Comparison of ENCODE assay signal across 23 mouse cellular contexts in genomic region chr3:27158910-27159309, GRCm38 (mm10). TPM values are rescaled to one million over a fixed set of nuclear protein-coding genes. Genes with fewer than 3 reads are reported as not detected.
DNase-seq lines count a peak whose midpoint lies in the region.
"Had no signal": no experiment of that assay in that cellular context is flagged by ENCODE, and none has a peak within 500 bp of the region (broad histone marks: within the 10 kb centered on the region; RNA-seq: fewer than 3 reads in every experiment).

No protein-coding gene starts in this region.

- WGBS in heart, embryonic 10.5 days = 25% methylated on average over 4 of the region's 4 CpGs
- WGBS in embryonic facial prominence, embryonic 10.5 days = 50% methylated on average over 4 of the region's 4 CpGs

- no peaks in the 10 kb centered on the region for H3K36me3 ChIP-seq in heart, embryonic 10.5 days
- H3K36me3 ChIP-seq in embryonic facial prominence, embryonic 10.5 days (replicated peaks) = no peaks in the 10 kb centered on the region
- H3K36me3 ChIP-seq: embryonic facial prominence, embryonic 15.5 days; hindbrain, embryonic 13.5 days; kidney, embryonic 15.5 days; limb, embryonic 10.5 days; liver, embryonic 15.5 days; midbrain, embryonic 12.5 days had no signal

- peak; percentile 76 for DNase-seq in heart, embryonic 10.5 days (ENCODE audit: low spot score)
- no peak for DNase-seq in heart, postnatal 4 days
- DNase-seq in 3T3-L1 (ENCODE audit: low read depth, low spot score) = peak; percentile 24
- DNase-seq in ES-CJ7 (ENCODE audit: low read depth, low spot score) = peak; percentile 72
- DNase-seq in embryonic facial prominence, embryonic 10.5 days (ENCODE audit: low spot score) = peak; percentile 52
- no peak for DNase-seq in urinary bladder, adult 18-20 months (ENCODE audit: low spot score in 2 of 2)
- no peak for DNase-seq in left cerebral cortex, adult 9 months (ENCODE audit: low spot score in 2 of 2)
- DNase-seq in cerebellum, postnatal 4 days (ENCODE audit: low spot score in 2 of 2) = no peak
- DNase-seq: adrenal gland, adult 8-10 months; cerebellum, adult 18-20 months; cerebellum, postnatal 25 days; gastrocnemius, postnatal 36 days; kidney, adult 11 months; kidney, postnatal 4 days; layer of hippocampus, adult 9-11 months; liver had no signal

- no peaks in the 10 kb centered on the region for H3K9me3 ChIP-seq in heart, embryonic 10.5 days
- H3K9me3 ChIP-seq in embryonic facial prominence, embryonic 10.5 days = no peaks in the 10 kb centered on the region
- H3K9me3 ChIP-seq: embryonic facial prominence, embryonic 15.5 days; hindbrain, embryonic 13.5 days; kidney, embryonic 15.5 days; limb, embryonic 10.5 days; liver, embryonic 15.5 days; midbrain, embryonic 12.5 days had no signal

- H3K4me3 ChIP-seq in heart, embryonic 10.5 days = no peak overlapping the region
- H3K4me3 ChIP-seq in embryonic facial prominence, embryonic 10.5 days = no peak overlapping the region
- H3K4me3 ChIP-seq: embryonic facial prominence, embryonic 15.5 days; hindbrain, embryonic 13.5 days; kidney, embryonic 15.5 days; limb, embryonic 10.5 days; liver, embryonic 15.5 days; midbrain, embryonic 12.5 days had no signal

- peaks cover 23% of the 10 kb centered on the region for H3K4me1 ChIP-seq in heart, embryonic 10.5 days
- H3K4me1 ChIP-seq in embryonic facial prominence, embryonic 10.5 days = peaks cover 27% of the 10 kb centered on the region

- H3K27ac ChIP-seq in heart, embryonic 10.5 days = no peak overlapping the region
- H3K27ac ChIP-seq in embryonic facial prominence, embryonic 10.5 days (replicated peaks) = 0 out of 2 replicates have a peak overlapping the region, but pooled peaks have one; percentile 14
- H3K27ac ChIP-seq: embryonic facial prominence, embryonic 15.5 days; hindbrain, embryonic 13.5 days; kidney, embryonic 15.5 days; limb, embryonic 10.5 days; liver, embryonic 15.5 days; macrophage; midbrain, embryonic 12.5 days had no signal

- no peaks in the 10 kb centered on the region for H3K27me3 ChIP-seq in heart, embryonic 10.5 days (ENCODE audit: insufficient read depth, poor library complexity, severe bottlenecking)
- H3K27me3 ChIP-seq in embryonic facial prominence, embryonic 10.5 days (replicated peaks; ENCODE audit: low read depth, poor library complexity, severe bottlenecking) = no peaks in the 10 kb centered on the region
- H3K27me3 ChIP-seq: embryonic facial prominence, embryonic 15.5 days; hindbrain, embryonic 13.5 days; kidney, embryonic 15.5 days; liver, embryonic 15.5 days; midbrain, embryonic 12.5 days had no signal

RNA-seq across cellular contexts. Expression of gene Ect2, which starts 5.2 kb away (rescaled TPM):
- 59.6 and 66.6 TPM in 2 replicates for polyA plus RNA-seq in heart, embryonic 10.5 days (2016; fragmentation: Nextera tagmentation; extraction: Ambion mirVana)
- 10 to 100 TPM; 28.3 to 31.0 TPM for total RNA-seq in heart, postnatal 4 days (2021)
- polyA plus RNA-seq in embryonic facial prominence, embryonic 10.5 days (2016; fragmentation: Nextera tagmentation; extraction: Ambion mirVana) = 82.4 and 85.0 TPM in 2 replicates

RNA-seq across cellular contexts. Expression of gene Nceh1, which starts 23.9 kb away (rescaled TPM):
- 6.9 and 9.9 TPM in 2 replicates for polyA plus RNA-seq in heart, embryonic 10.5 days (2016; fragmentation: Nextera tagmentation; extraction: Ambion mirVana)
- total RNA-seq in heart, postnatal 4 days (2021) = 100 to 1,000 TPM; 111 to 114 TPM
- polyA plus RNA-seq in embryonic facial prominence, embryonic 10.5 days (2016; fragmentation: Nextera tagmentation; extraction: Ambion mirVana) = 4.2 and 4.6 TPM in 2 replicates

Comparison
In these comparisons a context has a peak if more than half of its experiments do, and no peak if none do; other contexts are left out.
1. DNase-seq: peak in heart, embryonic 10.5 days (single experiment), 3T3-L1 (single experiment), ES-CJ7 (single experiment) and embryonic facial prominence, embryonic 10.5 days (single experiment); none in heart, postnatal 4 days (single experiment), urinary bladder, adult 18-20 months (0 of 2), left cerebral cortex, adult 9 months (0 of 2) and cerebellum, postnatal 4 days (0 of 2).